Mouse (Mus musculus): Measurements from ENCODE around the gene Ifi35.

- TF ChIP-seq POLR2A (IDR thresholded peaks at IDR 0.05; ENCODE audit: low read depth, low read length) (no peak), CTCF (IDR thresholded peaks at IDR 0.05; ENCODE audit: borderline replicate concordance, insufficient read depth, low read length) (no peak)
These were observed 58.9 kb downstream of the Ifi35 start for GRCm38 (mm10) chr11:101507090-101507489.

Data from embryonic fibroblast, embryonic 13.5 days (primary cell).